Mouse (Mus musculus) kidney, adult 18-20 months (tissue): ENCODE data around the gene AI837181.

Source experiments
- DNase-seq: peaks from one replicate; pipeline ENCODE4 v3.0.0; 2021

Gene AI837181

DNA sequence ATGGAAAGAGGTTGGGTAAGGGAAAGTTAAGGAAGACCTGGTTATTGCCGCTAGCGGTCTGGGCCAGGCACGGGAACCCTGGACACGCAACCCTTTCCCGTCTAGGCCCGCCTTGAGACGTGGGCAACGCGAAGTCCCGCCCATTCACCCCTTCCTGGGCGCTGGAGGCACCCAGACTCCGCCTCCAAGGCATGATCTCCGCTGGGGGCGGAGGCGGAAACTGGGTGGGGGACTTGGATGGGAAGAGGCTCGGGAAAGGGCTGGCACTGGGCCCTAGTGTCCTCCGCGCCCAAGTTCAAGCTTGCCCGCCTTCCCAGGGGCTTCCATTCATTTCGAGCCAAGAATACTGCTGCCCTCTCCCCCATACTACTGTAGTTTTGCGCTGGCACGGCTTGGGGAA lies 48.8 kb downstream of the AI837181 start, which contains the start of gene Efemp2:
Gene Efemp2, plus strand, starts transcription at position 235 of the 400 bp plus-strand sequence.
- DNase-seq, result peak; percentile 79

DNA sequence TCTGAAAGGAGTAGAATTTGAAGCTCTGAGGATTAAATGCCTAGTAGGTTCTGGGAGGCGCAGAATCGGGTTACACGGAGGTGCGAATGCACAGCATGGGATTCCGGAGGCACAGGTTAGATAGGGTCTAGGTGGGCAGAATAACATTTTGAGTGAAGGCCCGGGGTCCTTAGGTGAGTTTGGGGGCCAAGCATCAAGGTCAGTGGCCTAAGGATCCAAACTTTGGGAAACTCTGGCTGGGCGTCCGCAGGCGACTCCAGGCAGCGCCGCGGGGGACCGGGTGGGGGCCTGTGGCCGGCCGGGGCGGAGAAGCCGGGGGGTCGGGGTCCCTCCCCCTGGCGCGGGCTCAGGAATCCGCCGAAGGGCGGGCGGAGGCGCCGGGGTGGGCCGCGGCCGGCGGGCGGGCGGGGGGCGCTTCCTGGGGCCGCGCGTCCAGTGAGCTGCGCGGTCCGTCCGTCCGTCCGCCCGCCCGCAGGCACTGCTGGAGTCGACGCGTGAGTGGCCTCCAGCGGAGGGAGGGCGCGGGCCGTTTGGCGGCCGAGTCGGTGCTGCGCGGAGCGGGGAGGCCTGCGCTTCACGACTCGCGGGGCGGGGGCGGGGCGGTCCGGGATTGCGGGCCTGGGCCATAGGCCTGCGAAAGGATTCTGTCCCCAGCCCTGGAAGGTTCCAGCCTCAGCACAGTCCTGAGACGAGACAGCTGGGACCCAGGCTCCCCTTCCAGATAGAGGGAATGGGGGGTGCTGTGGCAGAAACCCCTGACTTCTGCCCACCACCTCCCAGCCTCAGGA lies 49.5 kb downstream of the AI837181 start:
- DNase-seq, result peak; percentile 32

GRCm38 (mm10) chr19:5475069-5475714 lies 50.2 kb downstream of the AI837181 start:
- DNase-seq, result no peak
